Mouse (Mus musculus) midbrain, embryonic 15.5 days (tissue): ENCODE data around the gene Gm20532. TPM values are rescaled to one million over a fixed set of nuclear protein-coding genes. Genes with fewer than 3 reads are reported as not detected.

Experiments used
- ATAC-seq: fragments of 200-750 bp; cut with Nextera tagmentation; replicated peaks from 2 replicates; pipeline ENCODE4 v1.8.0; 2017; ENCODE audit warnings: moderate TSS enrichment
- H3K27ac ChIP-seq: fragments of 300-500 bp; sonication (generic); 2 replicates; pipeline ENCODE4 v1.5.1; 2015; ENCODE audit warnings: mild to moderate bottlenecking, inconsistent platforms
- H3K27me3 ChIP-seq: fragments of 300-500 bp; sonication (generic); replicated peaks from 2 replicates; pipeline ENCODE4 v1.6.1; 2015; ENCODE audit warnings: inconsistent platforms
- H3K36me3 ChIP-seq: fragments of 300-500 bp; sonication (generic); replicated peaks from 2 replicates; pipeline ENCODE4 v1.6.1; 2015; ENCODE audit warnings: inconsistent platforms
- H3K4me1 ChIP-seq: fragments of 300-500 bp; sonication (generic); 2 replicates; pipeline ENCODE4 v1.6.1; 2015; ENCODE audit warnings: inconsistent platforms
- H3K4me2 ChIP-seq: fragments of 300-500 bp; sonication (generic); 2 replicates; pipeline ENCODE4 v1.6.1; 2015; ENCODE audit warnings: inconsistent platforms, mild to moderate bottlenecking, moderate library complexity
- H3K4me3 ChIP-seq: fragments of 300-500 bp; sonication (generic); 2 replicates; pipeline ENCODE4 v1.5.1; 2015; ENCODE audit warnings: mild to moderate bottlenecking, inconsistent platforms
- H3K9ac ChIP-seq: fragments of 300-500 bp; sonication (generic); 2 replicates; pipeline ENCODE4 v1.6.1; 2015; ENCODE audit warnings: mild to moderate bottlenecking, inconsistent platforms
- H3K9me3 ChIP-seq: fragments of 300-500 bp; sonication (generic); 2 replicates; pipeline ENCODE4 v1.6.1; 2016; ENCODE audit warnings: inconsistent platforms
- WGBS: fragments of 180-500 bp; shearing (Covaris S2); methylation state at CpG from one replicate; pipeline ENCODE4 v1.1.7; 2015; ENCODE audit warnings: mixed read lengths; 5-methylcytosine and 5-hydroxymethylcytosine counted together
- polyA plus RNA-seq: library from polyadenylated mRNA; unstranded; fragments of >200 nt; fragmentation: Nextera tagmentation; extraction: Ambion mirVana; gene quantifications from 2 replicates; pipeline ENCODE4 v1.2.1, GENCODE M21; 2015

Gm20532 gene
- polyA plus RNA-seq, 1 experiment from 2014 or later = not detected

GRCm38 (mm10) chr2:26600664-26601063, 14.2 kb downstream of the Gm20532 start:
- Histone ChIP-seq H3K4me3 (no peak overlapping the region), H3K4me2 (no peak overlapping the region), H3K9me3 (no peaks in the 10 kb centered on the region), H3K9ac (no peak overlapping the region), H3K36me3 (no peaks in the 10 kb centered on the region), H3K27ac (no peak overlapping the region), H3K27me3 (peaks cover 25% of the 10 kb centered on the region), H3K4me1 (peaks cover 12% of the 10 kb centered on the region)
- WGBS = 89% methylated on average over 2 of the region's 2 CpGs
- no peak for ATAC-seq

DNA sequence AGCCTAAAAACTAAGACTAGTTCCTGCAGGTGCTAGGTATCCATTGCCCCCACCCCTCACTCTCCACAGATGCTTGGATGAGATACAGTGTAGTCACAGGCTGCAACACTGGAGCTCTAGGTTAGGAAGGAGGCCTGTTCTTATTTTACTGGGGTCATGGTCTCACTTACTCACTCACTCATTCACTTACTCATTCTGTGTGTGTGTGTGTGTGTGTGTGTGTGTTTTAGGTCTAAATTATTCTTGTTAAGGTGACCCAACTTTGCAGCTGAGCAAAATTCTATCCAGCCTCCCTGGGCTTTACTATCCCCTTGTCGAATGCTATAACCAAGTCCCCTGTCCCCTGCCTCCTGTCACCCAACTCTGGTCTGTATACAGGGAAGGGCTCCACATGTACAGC, 15.2 kb downstream of the Gm20532 start:
- 97% methylated on average over 1 of the region's 1 CpGs for WGBS
- Histone ChIP-seq H3K4me3 (no peak overlapping the region), H3K36me3 (no peaks in the 10 kb centered on the region), H3K27me3 (peaks cover 29% of the 10 kb centered on the region), H3K4me2 (no peak overlapping the region), H3K27ac (no peak overlapping the region), H3K9me3 (no peaks in the 10 kb centered on the region), H3K4me1 (peaks cover 12% of the 10 kb centered on the region), H3K9ac (no peak overlapping the region)
- ATAC-seq = no peak

DNA sequence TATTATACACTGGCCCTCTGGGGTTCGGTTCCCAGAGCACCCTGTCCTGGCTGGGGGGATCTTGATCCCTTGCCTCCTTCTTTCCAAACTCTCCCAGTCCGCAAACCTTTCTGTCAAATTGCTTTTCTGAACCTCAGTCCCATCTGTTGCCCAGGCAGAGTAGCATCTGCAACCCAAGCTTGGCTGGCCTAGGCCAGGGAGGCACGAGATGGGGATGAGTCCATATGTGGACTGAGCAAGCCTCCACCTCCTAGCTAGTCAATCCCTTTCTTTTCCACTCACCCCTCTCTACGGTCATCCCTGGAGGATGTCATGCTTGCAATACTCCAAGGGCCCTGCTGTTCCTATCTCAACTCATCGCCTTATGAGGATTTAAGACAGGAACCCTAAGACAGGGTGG, 16.2 kb downstream of the Gm20532 start:
- ATAC-seq = no peak
- H3K27me3 ChIP-seq = peaks cover 29% of the 10 kb centered on the region
- no peak overlapping the region for H3K9ac ChIP-seq
- no peak overlapping the region for H3K27ac ChIP-seq
- H3K4me3 ChIP-seq = no peak overlapping the region
- H3K4me1 ChIP-seq = peaks cover 12% of the 10 kb centered on the region
- H3K4me2 ChIP-seq = no peak overlapping the region
- no peaks in the 10 kb centered on the region for H3K9me3 ChIP-seq
- 85% methylated on average over 5 of the region's 5 CpGs for WGBS
- no peaks in the 10 kb centered on the region for H3K36me3 ChIP-seq

DNA sequence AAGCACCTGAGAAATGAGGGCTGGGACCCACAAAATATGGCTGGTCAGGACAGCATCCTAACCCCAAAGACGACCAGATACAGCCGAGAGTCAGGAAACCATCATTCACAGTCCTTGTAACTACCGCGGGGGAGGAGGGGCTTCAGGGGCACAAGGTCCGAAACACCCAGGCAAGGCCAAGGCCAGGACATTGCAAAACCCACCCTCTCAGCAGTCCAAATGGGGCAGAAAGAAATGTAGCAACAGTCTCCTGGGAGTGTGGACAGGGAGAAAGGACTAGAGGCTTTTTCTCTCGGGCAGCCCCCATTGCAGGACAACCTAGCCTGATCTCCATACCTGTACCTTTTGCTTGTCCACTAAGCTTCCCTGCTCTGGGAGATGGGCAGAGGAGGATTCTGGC, 16.7 kb downstream of the Gm20532 start:
- Histone ChIP-seq H3K9me3 (no peaks in the 10 kb centered on the region), H3K4me3 (peak overlapping the region; percentile 54), H3K4me1 (peaks cover 12% of the 10 kb centered on the region), H3K36me3 (no peaks in the 10 kb centered on the region), H3K4me2 (peak overlapping the region; percentile 82), H3K9ac (no peak overlapping the region), H3K27ac (no peak overlapping the region), H3K27me3 (peaks cover 29% of the 10 kb centered on the region)
- 28% methylated on average over 6 of the region's 6 CpGs for WGBS
- ATAC-seq = no peak

- under 1% methylated on average over 97 of the region's 103 CpGs for WGBS
- Histone ChIP-seq H3K4me3 (peak within 1 kb of the TSS; percentile 54), H3K4me1 (peaks cover 12% of the 10 kb centered on the region), H3K27ac (no peak within 1 kb of the TSS), H3K9me3 (no peaks in the 10 kb centered on the region), H3K4me2 (peak within 1 kb of the TSS; percentile 82), H3K27me3 (peaks cover 29% of the 10 kb centered on the region), H3K9ac (peak within 1 kb of the TSS; percentile 48), H3K36me3 (no peaks in the 10 kb centered on the region)
- peak; percentile 80 for ATAC-seq
These were observed 17.6 kb downstream of the Gm20532 start, which contains the start of gene Agpat2 for GRCm38 (mm10) chr2:26603720-26604671. Gene Agpat2, minus strand, starts transcription at chr2:26604417.

- Histone ChIP-seq H3K27ac (no peak overlapping the region), H3K9ac (no peak overlapping the region), H3K4me3 (no peak overlapping the region), H3K4me2 (no peak overlapping the region), H3K9me3 (no peaks in the 10 kb centered on the region), H3K36me3 (no peaks in the 10 kb centered on the region), H3K4me1 (peaks cover 12% of the 10 kb centered on the region), H3K27me3 (peaks cover 29% of the 10 kb centered on the region)
- WGBS = 85% methylated on average over 8 of the region's 8 CpGs
- no peak for ATAC-seq
These were observed 18.9 kb downstream of the Gm20532 start for GRCm38 (mm10) chr2:26605331-26605730.

DNA sequence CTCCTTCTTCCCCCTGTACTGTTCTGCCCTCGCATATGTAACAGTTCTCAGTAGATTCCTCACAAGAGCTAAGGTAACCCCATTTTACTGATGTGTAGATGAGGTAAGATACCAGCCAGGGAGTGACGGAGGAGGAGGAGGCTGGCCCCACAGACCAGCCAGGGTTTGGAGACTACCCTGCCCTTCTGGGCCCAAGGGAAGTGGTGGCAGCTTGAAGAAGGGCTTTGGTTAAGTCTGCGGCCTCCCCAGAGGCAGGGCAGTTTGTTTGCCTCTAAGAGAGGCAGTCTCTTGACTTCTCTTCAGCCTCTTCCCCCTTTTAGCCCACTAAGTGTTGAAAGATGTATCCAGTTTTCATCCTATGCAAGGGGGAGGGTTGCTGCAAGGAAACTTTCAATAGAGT, 20.1 kb downstream of the Gm20532 start:
- WGBS = 86% methylated on average over 3 of the region's 3 CpGs

GRCm38 (mm10) chr2:26607056-26607910, 20.8 kb downstream of the Gm20532 start:
- WGBS = 57% methylated on average over 6 of the region's 6 CpGs

More for the DNA sequence above, 20.1 kb downstream of the Gm20532 start:
- H3K36me3 ChIP-seq = no peaks in the 10 kb centered on the region
- H3K4me2 ChIP-seq = no peak overlapping the region
- no peak overlapping the region for H3K27ac ChIP-seq
- H3K9me3 ChIP-seq = no peaks in the 10 kb centered on the region
- peaks cover 29% of the 10 kb centered on the region for H3K27me3 ChIP-seq
- H3K4me3 ChIP-seq = no peak overlapping the region
- H3K4me1 ChIP-seq = peaks cover 12% of the 10 kb centered on the region
- ATAC-seq = no peak
- H3K9ac ChIP-seq = no peak overlapping the region

DNA sequence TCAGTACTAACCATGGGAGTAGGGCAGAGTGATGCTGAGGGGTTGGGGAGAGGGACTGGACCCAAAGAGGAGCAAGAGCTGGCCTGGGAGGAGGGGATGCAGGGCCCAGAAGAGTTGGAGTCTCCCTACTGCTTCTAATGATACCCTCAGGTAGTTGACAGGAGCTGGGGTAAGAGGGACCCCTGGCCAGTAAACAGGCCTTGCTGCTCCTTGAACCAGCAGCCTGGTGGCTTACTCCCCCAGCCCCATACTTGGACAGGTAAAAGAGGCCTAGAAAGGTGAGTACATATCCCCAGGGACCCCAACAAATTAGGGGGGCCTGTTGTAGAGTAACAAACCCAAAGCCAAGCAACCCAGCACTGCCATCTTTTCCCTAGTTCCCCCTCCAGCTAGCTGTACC, 22.3 kb downstream of the Gm20532 start:
- no peak for ATAC-seq

More at GRCm38 (mm10) chr2:26607056-26607910, 20.8 kb downstream of the Gm20532 start:
- Histone ChIP-seq H3K4me3 (no peak overlapping the region), H3K4me2 (no peak overlapping the region), H3K9me3 (no peaks in the 10 kb centered on the region), H3K4me1 (peaks cover 12% of the 10 kb centered on the region), H3K9ac (no peak overlapping the region), H3K27ac (no peak overlapping the region), H3K36me3 (no peaks in the 10 kb centered on the region), H3K27me3 (peaks cover 29% of the 10 kb centered on the region)
- ATAC-seq = no peak

DNA sequence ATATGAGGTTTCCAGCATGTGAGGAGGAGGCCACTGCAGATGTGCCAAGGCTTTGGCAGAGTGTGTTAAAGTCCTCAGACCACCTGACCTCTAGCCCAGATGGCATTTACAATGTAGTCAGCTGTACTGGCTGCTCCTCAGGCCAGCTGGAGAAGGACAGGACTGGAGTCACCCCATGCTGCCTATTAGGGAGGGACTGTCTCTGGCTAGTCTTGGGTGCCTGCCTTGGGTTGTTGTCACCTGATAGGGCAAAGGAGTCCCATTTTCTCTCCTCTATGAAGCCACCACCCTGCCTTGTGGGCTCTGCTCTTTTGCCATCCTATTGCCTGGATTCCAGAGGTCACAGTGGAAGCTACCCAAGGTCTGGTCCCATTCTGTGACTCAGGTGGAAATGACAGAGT, 22.8 kb downstream of the Gm20532 start:
- no peak overlapping the region for H3K9ac ChIP-seq
- H3K4me3 ChIP-seq = no peak overlapping the region
- H3K36me3 ChIP-seq = no peaks in the 10 kb centered on the region
- H3K27ac ChIP-seq = no peak overlapping the region
- no peak overlapping the region for H3K4me2 ChIP-seq
- H3K27me3 ChIP-seq = peaks cover 12% of the 10 kb centered on the region
- no peak for ATAC-seq
- H3K4me1 ChIP-seq = peaks cover 3% of the 10 kb centered on the region; the same call in 1 of the 2 replicates
- H3K9me3 ChIP-seq = no peaks in the 10 kb centered on the region

More for the DNA sequence above, 22.3 kb downstream of the Gm20532 start:
- no peaks in the 10 kb centered on the region for H3K36me3 ChIP-seq
- no peak overlapping the region for H3K9ac ChIP-seq
- H3K4me2 ChIP-seq = no peak overlapping the region
- peaks cover 7% of the 10 kb centered on the region for H3K4me1 ChIP-seq
- H3K27ac ChIP-seq = no peak overlapping the region
- peaks cover 15% of the 10 kb centered on the region for H3K27me3 ChIP-seq
- H3K4me3 ChIP-seq = no peak overlapping the region
- no peaks in the 10 kb centered on the region for H3K9me3 ChIP-seq

- H3K27ac ChIP-seq = no peak overlapping the region
- H3K9ac ChIP-seq = no peak overlapping the region
- H3K4me2 ChIP-seq = no peak overlapping the region
- peaks cover 4% of the 10 kb centered on the region; the same call in 1 of the 2 replicates for H3K27me3 ChIP-seq
- ATAC-seq = no peak
- H3K9me3 ChIP-seq = no peaks in the 10 kb centered on the region
- 74% methylated on average over 3 of the region's 3 CpGs for WGBS
- H3K4me3 ChIP-seq = no peak overlapping the region
- H3K36me3 ChIP-seq = no peaks in the 10 kb centered on the region
- H3K4me1 ChIP-seq = no peaks in the 10 kb centered on the region
These were observed 24.1 kb downstream of the Gm20532 start for GRCm38 (mm10) chr2:26610526-26610925.

- H3K4me3 ChIP-seq = no peak overlapping the region
- H3K27ac ChIP-seq = no peak overlapping the region
These were observed 24.6 kb downstream of the Gm20532 start for GRCm38 (mm10) chr2:26611054-26611453.

More at GRCm38 (mm10) chr2:26611054-26611453, 24.6 kb downstream of the Gm20532 start:
- no peak overlapping the region for H3K4me2 ChIP-seq
- H3K4me1 ChIP-seq = no peaks in the 10 kb centered on the region
- no peaks in the 10 kb centered on the region for H3K9me3 ChIP-seq
- peaks cover 2% of the 10 kb centered on the region; the same call in 1 of the 2 replicates for H3K27me3 ChIP-seq
- H3K36me3 ChIP-seq = no peaks in the 10 kb centered on the region
- H3K9ac ChIP-seq = no peak overlapping the region
- ATAC-seq = no peak
